Mouse (Mus musculus): ENCODE measurements at regions not wholly inside any gene's neighbourhood (a gene's known extent, or its start where the extent isn't known, plus 50 kb on each side); places are given as distances from the start of the nearest gene placed in this dataset.

DNA sequence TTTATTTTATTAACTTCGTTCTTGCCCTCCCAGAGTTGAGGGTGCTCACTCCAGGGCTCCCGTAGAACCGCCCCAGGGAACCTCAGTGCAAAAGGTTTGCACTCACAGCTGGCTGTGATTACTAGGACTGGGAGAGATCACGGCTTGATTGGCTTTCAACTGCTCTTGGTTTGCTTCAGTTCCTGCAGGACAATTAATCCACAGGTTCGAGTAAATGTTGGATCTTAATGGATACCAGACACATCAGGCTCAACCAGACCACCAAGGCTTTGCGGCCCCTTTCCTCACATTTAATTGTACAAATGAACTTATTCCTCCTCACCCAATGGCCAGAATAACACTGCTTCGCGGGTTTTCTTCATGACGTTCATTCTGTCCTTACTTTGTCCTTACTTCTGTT lies 502.9 kb downstream of the Kcnj2 start:
- DNase-seq (ENCODE audit: low spot score), result no peak

DNA sequence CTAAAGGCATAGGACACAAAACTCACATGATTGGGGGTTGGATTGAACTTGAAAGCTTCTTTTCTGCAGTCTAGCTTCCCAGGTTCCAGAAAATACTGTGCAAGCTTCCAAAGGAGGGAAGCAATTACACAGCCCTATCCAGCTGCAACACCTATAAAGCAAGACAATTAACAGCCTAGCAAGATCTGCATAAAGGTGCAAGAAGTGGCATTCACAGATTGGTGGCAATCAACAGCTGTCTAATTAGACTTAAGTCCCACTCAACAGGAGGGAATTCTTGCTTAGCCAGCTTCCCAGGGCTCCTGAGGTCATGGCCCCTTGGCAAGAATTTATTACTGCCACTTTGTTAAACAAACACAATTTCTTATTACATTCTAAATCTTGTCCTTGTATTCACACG lies 511.9 kb downstream of the Kcnj2 start:
- DNase-seq (ENCODE audit: low spot score), result no peak

DNA sequence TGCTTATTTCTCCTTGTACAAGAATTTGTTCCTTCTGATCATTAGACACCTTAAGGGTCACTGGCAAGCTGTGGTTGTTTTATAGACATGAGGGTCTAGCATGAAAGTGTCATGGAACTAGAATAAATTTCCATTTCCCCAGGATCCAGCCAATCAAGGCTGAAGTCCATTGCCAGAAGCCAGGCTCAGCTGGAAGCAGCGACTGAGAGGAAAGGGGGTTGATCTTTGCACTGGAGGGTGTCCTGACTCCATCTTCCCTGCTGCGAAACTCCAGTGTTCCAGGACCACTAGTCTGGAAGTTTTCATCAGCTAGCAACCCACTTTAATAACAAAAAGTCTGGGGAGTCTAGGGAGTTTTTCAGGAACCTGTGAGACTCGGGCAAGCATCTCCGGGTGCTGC lies 517.0 kb downstream of the Kcnj2 start:
- DNase-seq (ENCODE audit: low spot score), result no peak

DNA sequence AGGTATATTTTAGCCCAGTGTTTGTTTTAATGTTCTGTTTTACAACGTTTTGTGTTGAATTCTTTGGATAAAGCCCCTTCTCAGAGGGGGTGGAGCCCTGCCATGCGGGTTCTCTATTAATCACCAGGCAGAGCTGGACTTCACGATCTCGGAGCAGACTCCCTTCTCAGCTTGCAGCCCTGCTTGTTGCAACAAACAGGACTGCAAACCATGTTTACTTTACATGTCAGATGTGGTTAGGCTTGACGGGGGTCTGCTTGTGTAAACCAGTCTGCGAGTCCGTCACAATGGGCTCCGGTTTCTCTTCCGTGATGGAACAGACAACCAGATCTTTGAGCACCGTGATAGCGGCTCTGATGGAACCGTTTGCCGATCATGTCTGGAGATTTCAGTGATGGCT lies 517.6 kb downstream of the Kcnj2 start:
- DNase-seq (ENCODE audit: low spot score), result no peak

DNA sequence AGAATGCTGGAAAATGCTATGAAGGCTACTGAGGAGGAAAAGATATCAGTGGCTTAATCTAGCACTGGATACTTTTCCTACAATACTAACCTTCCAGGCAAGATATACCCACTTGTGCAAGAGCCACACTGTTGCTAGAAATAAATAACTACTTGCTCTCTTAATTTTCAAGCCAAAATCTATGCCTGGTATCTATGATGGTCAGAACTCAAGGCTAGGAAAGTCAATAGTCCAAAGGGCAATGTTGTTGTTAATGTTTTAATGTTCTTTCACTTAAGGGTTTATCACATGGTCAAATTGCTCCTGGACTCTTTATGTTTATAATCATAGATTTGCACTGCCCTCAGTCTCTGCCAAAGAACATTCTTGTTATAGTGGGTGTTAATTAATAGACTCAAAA lies 533.5 kb downstream of the Kcnj2 start:
- no peak for DNase-seq (ENCODE audit: low spot score)

DNA sequence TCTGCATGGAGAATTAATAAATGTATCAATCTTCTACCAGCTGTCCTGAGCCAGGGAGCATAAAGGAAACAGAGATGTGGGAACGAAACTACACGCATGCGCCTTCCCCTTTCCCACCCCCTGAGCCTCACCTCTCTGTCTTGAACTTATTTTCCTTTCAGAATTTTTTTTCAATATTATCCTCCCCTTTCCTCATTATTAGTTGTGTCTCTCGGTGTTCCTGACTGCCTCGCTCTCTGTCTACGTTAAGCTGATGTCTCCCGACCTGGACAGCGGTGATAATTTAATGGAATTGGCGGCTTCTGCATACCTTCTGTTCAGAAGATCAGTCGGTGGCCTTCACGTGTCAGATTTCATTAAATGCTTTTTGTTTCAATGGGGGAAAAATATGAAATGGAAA lies 539.2 kb downstream of the Kcnj2 start:
- DNase-seq (ENCODE audit: low spot score), result no peak

DNA sequence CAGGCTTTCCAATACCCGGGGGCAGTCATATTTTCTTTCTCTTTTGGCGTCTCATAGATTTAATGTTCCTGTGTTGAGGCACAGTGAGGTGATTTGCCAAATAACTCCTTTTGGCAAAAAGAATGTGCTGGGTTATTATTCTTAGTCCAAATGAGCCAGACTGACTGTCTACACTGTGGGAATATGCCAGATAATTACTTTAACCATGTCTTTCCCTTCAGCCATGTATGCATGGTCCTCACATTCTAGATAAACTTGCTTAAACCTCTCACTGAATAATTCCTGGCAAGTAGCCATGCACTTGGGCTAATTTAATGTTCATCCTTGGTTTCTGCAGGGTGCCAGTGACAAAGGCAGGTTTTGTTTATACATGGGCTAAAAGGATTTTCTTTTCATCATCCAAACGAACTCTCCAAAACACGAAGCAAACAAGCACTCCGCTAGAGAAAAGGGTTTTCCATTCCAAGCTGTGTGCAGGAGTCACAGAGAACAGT lies 544.6 kb downstream of the Kcnj2 start:
- DNase-seq (ENCODE audit: low spot score), result no peak

DNA sequence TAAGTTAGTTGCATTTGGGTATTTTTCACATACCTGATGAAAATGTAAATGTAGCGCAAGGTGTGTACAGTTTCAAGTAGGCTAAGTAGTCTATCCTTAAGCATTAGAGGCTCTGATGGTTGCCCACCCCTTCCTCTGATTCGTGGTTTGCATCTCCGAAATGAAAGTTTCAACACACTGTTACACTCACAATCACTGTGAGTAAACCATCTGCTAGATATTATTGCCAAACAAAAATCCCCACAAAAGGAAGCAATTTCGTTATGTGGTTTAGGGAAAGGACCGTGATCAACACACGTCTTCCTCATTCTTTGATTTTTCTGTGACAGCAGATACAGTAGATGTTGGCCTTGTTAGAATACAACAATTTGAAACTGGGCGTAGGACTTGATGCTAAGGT lies 577.6 kb downstream of the Kcnj2 start:
- DNase-seq (ENCODE audit: low spot score), result no peak

DNA sequence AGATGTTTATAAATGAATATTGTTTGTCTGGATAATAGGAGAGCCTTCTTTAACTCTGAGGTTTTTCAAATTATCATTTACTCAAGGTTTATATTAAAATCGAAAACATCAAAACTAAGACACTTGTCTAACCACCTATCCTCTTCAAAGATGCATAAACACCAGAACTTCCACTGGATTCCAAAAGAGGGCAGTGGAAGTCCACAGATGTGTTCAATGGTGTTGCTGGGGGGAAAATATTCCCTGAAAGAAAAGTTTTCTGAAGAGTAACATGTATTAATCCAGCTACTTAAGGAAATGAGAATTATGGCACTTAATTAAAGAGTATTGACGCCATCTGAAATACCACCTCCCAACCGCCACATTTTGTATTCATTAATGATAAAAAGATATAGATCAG lies 586.9 kb downstream of the Kcnj2 start:
- DNase-seq (ENCODE audit: low spot score), result peak; percentile 12

DNA sequence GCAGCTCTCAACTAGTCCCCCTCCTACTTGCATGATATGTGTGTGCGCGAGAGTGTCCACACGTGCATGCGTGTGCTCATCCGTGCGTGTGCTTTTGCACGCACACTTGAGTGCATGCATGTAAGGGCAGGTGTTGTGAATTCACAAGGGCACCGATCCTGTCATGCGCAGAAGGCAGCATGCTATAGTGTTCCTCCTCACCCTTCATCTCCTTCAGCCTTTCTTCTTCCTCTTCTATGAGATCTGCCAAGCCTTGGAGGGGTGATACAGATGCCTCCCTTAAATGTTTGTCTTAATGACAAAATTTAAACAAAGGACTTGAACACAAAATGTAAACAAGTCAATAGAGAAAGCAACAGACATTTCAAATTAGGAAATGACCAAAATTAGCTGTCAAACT lies 591.8 kb downstream of the Kcnj2 start:
- no peak for DNase-seq (ENCODE audit: low spot score)

DNA sequence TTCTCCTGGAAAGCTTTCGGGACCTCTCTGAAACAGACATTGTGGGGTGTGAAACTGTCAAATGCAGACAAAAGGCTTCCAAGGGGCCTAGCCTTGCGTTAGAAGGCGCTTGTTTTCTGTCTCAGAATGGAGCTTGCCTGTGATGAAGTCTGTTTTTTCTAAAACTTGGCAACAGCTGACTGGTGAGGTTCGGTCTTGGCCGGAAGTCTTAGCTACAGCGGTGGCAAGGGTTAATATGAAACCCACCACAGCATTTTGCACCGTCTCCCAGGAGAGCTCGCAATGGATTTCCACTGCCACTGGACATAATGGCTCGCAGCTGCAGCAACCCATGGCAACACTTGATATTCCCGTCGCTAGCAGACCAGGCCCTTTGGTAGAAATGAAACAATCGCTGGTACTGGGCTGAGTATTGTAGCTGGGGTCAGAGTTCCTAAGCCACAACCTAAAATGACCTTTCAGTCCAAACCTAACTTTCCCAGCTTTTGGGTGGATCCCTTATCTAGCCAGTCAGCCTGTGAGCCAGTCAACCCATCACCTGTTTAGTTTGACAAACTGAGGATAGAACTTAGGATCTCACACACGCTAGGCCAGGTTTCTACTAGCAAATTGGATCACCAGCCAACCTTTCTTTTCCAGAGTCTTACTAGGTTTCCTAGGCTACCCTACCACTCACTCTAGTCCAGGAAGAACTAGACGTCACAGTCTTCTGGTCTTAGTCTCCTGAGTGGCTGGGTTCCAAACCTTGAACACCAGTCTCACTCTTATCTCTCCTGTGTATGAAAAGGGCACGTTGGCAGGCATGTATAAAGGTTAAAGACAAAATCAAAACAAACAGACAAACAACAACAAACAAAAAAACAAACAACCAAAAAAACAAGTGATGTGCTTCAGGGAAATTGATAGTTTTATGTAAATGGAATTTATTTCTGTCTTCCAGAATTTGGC lies 592.7 kb downstream of the Kcnj2 start:
- DNase-seq (ENCODE audit: low spot score), result no peak

DNA sequence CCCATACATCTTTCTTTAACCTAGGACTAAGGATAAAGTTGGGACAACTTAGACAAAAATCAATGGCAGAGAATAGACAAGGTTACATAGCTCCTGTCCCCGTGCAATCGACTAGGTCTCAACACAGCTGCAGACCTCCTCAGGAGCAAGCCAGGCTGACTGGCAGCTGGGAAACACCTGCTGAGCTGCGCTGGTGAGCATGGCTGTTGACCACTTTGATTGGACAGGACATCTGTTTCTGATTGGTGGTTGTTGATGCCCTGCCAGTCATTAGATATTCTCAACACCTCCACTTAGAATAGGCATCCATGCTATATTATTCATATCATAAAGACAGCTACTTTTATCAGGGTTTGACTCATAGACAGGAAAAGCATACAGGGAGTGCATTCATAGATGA lies 597.3 kb downstream of the Kcnj2 start:
- no peak for DNase-seq (ENCODE audit: low spot score)

DNA sequence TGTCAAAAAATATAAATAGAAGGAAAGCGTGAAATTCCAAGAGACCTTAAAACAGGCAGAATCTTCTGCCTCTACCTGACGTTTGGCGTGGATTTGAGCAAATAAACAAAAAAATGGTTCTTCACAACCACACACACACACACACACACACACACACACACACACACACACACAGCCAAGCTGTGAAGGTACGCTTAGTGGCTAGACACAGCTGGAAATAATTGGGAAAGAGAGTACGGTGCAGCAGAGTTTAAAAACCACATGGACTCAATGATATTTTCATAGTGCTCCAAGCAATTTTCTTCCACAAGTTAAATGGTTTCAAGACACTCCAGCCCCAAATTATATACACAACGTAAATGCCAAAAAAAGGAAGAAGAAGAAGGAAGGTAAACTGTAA lies 600.4 kb downstream of the Kcnj2 start:
- DNase-seq (ENCODE audit: low spot score), result no peak

DNA sequence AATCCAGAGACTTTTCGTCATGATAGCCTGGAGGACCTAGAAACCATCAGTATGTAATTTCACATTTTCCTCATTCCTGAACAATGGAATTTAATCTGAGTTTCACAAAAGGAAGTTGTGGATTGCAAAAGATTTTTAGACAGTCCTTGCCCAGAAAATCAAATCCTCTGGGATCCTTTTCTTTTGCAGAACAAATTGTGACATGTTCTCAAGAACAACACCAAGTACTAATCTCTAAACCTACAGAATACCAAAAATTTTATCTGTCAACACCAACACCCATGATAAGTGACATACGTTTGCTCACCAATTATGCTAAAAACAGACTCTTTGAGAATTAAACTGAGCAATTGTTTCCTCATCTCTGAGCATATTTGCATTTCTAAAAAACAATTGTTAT lies 605.9 kb downstream of the Kcnj2 start:
- DNase-seq (ENCODE audit: low spot score), result no peak

DNA sequence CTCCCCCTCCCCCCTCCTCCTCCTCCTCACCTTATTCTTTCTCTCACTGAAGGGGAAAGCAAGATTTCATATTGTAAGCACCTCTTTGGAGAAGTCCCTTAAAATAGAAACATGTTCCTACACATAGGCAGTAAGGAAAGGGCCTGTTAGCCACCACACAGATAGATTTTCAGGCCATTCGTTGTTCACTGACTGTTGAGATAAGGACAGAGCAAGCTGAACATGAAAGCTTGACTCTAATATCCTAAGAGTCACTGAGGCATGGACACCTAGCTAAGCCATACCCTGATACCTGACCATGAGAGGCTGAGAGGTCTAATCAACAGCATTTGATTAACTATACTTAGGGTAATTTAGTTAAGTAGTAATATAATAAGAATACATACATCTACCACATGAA lies 609.7 kb downstream of the Kcnj2 start:
- no peak for DNase-seq (ENCODE audit: low spot score)

DNA sequence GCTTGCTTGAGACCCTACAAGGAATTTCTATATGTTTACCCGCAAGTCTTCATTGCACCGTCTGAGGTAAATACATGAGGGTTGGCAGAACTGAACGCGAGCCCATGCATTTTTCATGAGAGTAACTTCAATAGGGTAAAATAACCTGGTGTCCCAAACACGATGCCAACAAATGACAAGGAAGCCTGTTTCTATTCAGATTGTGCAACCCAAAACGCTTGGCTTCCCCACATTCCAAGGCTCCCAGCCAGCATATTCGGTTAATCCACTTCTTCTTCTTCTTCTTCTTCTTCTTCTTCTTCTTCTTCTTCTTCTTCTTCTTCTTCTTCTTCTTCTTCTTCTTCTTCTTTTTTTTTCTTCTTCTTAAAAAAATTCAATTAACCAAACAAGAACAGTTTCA lies 616.4 kb downstream of the Kcnj2 start:
- DNase-seq (ENCODE audit: low spot score), result no peak

DNA sequence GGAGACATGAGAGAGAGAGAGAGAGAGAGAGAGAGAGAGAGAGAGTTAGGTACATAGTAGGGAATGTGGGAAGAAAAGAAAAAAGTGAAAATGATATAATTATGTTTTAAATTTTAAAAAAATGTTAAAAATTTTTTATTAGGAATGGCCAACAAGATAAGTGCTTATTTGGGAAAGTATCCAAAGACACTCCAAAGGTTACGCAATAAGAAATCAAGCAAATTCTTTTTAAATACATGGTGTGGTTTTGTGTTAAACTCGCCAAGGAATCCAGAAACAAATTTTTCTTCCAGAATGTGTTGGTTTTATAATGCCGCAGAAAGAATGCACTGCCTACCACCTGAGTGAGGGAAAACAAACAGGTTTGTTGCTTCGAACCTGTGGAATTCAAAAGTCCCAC lies 617.9 kb downstream of the Kcnj2 start:
- no peak for DNase-seq (ENCODE audit: low spot score)

DNA sequence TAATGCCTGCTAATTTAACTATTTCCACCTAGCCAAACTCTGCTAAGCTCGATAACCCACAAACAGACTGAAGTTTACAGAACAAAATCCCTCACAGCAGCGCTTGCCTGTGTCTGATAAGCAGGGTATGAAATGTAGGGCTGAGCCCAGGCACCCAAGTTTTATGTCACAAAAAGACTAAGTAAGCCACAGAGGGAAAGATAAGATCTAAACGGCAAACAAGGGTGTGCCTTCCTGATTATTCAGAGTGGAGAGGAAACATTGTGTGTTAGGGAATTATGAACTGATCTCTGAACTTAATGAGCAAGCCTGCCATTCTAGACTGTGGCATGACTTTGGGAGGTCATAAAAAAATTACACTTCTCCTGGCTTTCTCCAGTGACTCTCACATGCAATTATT lies 621.8 kb downstream of the Kcnj2 start:
- no peak for DNase-seq (ENCODE audit: low spot score)

DNA sequence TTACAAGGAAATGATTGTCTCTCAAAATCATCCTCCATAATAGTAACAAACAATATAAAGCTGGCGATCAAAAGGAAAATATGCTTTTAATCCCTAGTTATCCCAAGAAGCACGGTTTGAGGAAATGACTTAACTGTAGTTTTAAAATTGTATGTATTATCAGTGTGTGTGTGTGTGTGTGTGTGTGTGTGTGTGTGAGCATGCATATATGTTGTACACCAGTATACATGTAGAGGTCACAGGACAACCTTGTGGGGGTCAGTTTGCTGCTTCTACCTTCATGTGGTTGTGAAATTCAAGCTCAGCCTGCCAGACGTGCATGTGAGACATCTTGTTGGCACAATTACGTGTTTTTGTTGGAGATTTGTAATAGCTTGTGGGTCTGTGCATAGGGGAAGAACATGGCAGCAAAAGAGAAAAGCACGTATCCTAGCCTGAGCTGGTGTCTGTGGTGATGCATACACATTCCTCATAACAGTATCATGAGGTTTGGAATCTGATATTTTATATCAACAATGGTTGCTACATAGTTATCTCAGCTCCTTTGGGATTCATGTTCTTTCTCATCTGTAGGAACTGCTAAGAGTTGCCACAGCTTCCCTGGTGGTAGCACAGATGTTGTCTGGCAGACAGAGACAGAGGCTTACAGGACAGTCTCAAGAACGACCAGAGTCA lies 622.4 kb downstream of the Kcnj2 start:
- DNase-seq (ENCODE audit: low spot score), result no peak

DNA sequence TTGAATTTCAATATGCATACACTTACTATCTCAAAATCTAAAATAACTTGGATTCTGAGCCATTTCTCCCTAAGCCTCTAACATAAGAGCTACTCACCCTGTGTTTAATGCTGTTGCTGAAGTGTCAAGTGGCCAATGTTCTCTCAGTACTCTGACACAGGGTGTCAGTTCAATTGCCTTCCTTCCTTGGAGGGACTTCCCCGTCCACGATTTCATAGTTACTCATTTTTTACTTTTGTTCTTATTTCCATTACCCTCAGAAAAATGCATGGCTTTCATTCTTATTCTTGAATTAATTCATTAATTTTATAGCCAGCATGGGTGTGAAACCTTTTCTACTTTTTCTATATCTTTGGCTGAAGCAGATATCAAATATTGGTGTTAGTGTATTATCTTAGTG lies 623.9 kb downstream of the Kcnj2 start:
- DNase-seq (ENCODE audit: low spot score), result no peak

DNA sequence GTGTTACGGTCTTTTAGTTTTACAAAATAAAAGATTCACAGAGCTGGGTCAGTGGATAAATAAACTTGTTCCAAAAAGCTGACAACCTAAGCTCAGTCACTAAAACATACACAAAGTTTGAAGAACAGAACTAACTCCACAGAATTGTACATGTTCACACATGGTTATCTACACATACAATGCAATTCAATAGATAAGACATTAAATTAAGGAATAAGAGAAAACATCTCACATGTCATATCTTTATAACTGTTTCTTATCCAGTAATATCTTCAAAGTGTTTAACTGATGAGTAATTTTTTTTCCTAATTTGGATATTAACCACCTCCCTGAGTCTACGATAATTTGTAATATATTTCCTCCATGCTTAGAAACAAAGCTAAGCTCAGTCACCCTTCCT lies 625.5 kb downstream of the Kcnj2 start:
- no peak for DNase-seq (ENCODE audit: low spot score)

DNA sequence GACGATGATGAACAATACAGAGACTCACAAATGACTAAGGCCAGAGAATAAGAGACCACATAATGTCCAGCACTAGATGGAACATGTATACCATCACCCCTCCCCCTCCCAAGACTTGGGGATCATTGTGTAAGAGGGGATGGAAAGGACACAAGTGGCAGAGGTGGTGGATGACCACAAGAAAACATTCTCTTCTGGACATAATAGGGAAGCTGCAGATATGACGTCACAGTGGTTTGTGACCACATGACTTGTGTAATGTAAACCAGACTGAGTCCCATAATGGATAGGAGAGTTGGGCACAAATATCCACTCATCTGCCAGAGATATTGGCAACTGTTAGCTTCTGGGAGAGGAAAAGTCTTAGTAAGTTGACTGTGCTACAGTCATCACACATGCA lies 630.7 kb downstream of the Kcnj2 start:
- no peak for DNase-seq (ENCODE audit: low spot score)

DNA sequence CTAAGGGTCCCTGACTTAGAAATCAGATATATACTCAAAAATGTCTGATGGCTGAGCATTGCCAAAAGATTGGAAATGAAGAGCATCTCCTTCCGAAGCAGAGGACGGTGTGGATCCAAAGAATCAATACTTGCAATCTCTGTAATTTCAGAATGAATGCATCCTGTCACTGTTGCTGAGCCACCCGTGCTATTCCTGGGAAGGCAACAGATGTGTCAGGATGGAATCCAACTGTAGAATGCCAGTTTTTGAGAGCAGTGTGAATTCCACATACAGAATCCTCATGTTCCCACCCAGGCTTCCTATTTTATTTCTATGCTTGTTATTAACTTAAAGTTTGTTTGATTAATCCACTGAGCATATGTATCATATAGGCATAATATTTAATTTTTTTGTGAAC lies 633.9 kb downstream of the Kcnj2 start:
- DNase-seq (ENCODE audit: low spot score), result peak; percentile 32

DNA sequence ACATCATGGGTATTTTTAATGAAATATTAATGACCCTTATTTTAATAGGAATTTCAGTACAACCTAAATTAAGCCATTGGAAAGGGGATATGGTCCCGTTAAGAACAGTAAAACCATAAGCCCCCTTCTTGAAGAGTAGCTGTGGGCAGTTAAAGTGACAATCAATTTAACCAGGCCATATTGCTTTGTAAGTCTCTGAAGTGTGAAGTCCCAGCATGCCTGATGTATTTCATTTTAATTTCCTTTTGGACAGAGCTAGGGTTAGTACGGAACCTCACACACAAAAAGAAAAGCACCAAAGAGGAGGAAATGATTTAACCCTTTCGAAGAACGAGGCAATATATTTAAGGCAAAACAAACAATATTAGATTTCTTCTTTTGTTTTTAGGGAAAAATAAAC lies 640.9 kb downstream of the Kcnj2 start:
- DNase-seq (ENCODE audit: low spot score), result no peak
